Mouse (Mus musculus) neural tube, embryonic 13.5 days (tissue): ENCODE results near the gene Ano8. TPM values are rescaled to one million over a fixed set of nuclear protein-coding genes. Genes with fewer than 3 reads are reported as not detected.

Experiments used
- ATAC-seq: fragments of 200-750 bp; cut with Nextera tagmentation; 2 replicates; pipeline ENCODE4 v1.8.0; 2017; ENCODE audit warnings: low read depth, mild to moderate bottlenecking, moderate TSS enrichment, moderate library complexity
- H3K27ac ChIP-seq: fragments of 300-500 bp; sonication (generic); replicated peaks from 2 replicates; pipeline ENCODE4 v1.5.1; 2015; ENCODE audit warnings: moderate library complexity, mild to moderate bottlenecking, inconsistent platforms
- H3K27me3 ChIP-seq: fragments of 300-500 bp; sonication (generic); 2 replicates; pipeline ENCODE4 v1.6.1; 2015; ENCODE audit warnings: mild to moderate bottlenecking, inconsistent platforms
- H3K36me3 ChIP-seq: fragments of 300-500 bp; sonication (generic); 2 replicates; pipeline ENCODE4 v1.6.1; 2015; ENCODE audit warnings: mild to moderate bottlenecking, inconsistent platforms
- H3K4me1 ChIP-seq: fragments of 300-500 bp; sonication (generic); replicated peaks from 2 replicates; pipeline ENCODE4 v1.6.1; 2015; ENCODE audit warnings: inconsistent platforms
- H3K4me2 ChIP-seq: fragments of 300-500 bp; sonication (generic); 2 replicates; pipeline ENCODE4 v1.6.1; 2015; ENCODE audit warnings: inconsistent platforms, mild to moderate bottlenecking, moderate library complexity
- H3K4me3 ChIP-seq: fragments of 300-500 bp; sonication (generic); 2 replicates; pipeline ENCODE4 v1.5.1; 2015; ENCODE audit warnings: mild to moderate bottlenecking, inconsistent platforms
- H3K9ac ChIP-seq: fragments of 300-500 bp; sonication (generic); 2 replicates; pipeline ENCODE4 v1.6.1; 2015; ENCODE audit warnings: moderate library complexity, mild to moderate bottlenecking, inconsistent platforms
- H3K9me3 ChIP-seq: fragments of 300-500 bp; sonication (generic); 2 replicates; pipeline ENCODE4 v1.6.1; 2016; ENCODE audit warnings: inconsistent platforms
- WGBS: fragments of 180-500 bp; shearing (Covaris S2); methylation state at CpG from one replicate; pipeline ENCODE4 v1.1.7; 2015; 5-methylcytosine and 5-hydroxymethylcytosine counted together
- polyA plus RNA-seq: library from polyadenylated mRNA; unstranded; fragments of >200 nt; fragmentation: Nextera tagmentation; extraction: Ambion mirVana; gene quantifications from 2 replicates; pipeline ENCODE4 v1.2.1, GENCODE M21; 2015

Gene Ano8
- polyA plus RNA-seq, 1 experiment from 2014 or later, result 7.8 TPM

DNA sequence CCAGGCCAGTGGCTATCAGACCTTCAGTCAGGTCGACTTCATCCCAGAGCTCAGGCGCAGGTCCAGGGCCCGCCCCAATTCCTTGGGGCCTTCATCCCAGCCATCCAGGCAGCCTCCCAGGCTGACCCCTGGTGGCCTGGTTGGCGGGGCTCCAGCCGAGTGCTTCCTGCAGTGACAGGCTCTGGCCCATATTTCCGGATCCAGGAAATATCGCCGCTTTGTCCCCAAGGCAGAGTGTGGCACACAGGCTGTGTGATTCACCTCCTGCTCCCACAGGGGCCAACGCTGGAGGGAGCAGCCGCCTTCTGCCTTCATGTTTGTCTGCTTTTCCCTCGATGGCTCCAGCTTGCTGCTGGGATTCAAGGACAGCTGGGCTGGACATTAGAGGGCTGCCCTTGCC is 10.7 kb upstream of the Ano8 start:
- H3K36me3 ChIP-seq, result peaks cover 25% of the 10 kb centered on the region
- peaks cover 31% of the 10 kb centered on the region for H3K4me1 ChIP-seq
- peak overlapping the region; percentile 64 for H3K27ac ChIP-seq
- ATAC-seq, result no peak
- peak overlapping the region; percentile 22; the same call in 1 of the 2 replicates for H3K9ac ChIP-seq
- H3K4me2 ChIP-seq, result no peak overlapping the region
- no peaks in the 10 kb centered on the region for H3K9me3 ChIP-seq
- WGBS, result 41% methylated on average over 11 of the region's 11 CpGs
- no peak overlapping the region for H3K4me3 ChIP-seq
- no peaks in the 10 kb centered on the region for H3K27me3 ChIP-seq

DNA sequence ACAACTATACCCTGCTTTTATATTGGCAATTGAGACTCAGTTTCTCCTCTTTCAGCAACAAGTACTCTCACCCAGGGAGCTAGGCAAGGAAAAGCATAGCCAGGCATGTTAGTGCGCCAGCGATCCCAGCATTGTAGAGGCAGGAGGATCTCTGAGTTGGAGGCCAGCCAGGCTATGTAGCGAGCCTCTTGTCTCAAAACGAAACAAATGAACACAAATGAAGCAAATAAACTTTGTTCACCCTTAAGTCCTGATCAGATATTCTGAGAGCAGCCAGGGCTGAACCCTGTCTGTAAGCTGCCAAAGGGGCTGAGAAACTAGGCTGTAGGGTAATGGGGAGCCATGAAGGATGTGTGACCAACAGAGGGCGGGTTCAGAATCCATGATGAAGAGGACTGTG is 10.0 kb upstream of the Ano8 start:
- WGBS, result 96% methylated on average over 5 of the region's 5 CpGs
- Histone ChIP-seq H3K9me3 (no peaks in the 10 kb centered on the region), H3K9ac (peak overlapping the region; percentile 22; the same call in 1 of the 2 replicates), H3K27ac (peak overlapping the region; percentile 64; the same call in 1 of the 2 replicates), H3K4me1 (peaks cover 31% of the 10 kb centered on the region), H3K27me3 (no peaks in the 10 kb centered on the region), H3K4me3 (no peak overlapping the region), H3K4me2 (no peak overlapping the region), H3K36me3 (peaks cover 32% of the 10 kb centered on the region)
- no peak for ATAC-seq

DNA sequence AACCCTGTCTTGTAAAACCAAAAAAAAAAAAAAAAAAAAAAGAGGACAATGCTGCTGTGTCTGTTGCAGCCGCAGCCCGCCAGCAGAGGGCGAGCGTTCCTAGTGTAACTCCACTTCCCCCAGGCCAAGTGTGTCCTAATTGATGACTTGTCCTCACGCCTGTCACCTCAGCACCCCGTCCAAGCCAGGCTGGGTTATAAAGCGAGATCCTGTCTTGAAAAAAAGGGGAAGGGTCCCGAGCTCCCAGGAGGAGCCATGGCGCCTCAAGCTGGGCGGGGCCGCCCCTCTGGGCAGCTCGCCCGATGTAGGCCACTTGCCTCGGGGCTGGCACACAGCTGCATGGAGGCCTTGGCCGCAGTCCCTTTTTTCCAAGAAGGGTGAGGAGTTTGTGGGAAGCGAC is 9.3 kb upstream of the Ano8 start:
- Histone ChIP-seq H3K9me3 (no peaks in the 10 kb centered on the region), H3K36me3 (peaks cover 40% of the 10 kb centered on the region), H3K27me3 (no peaks in the 10 kb centered on the region), H3K4me2 (0 out of 2 replicates have a peak overlapping the region, but pooled peaks have one; percentile 20), H3K27ac (no peak overlapping the region), H3K9ac (no peak overlapping the region), H3K4me1 (peaks cover 32% of the 10 kb centered on the region), H3K4me3 (no peak overlapping the region)
- ATAC-seq, result peak; percentile 51
- 20% methylated on average over 16 of the region's 16 CpGs for WGBS

DNA sequence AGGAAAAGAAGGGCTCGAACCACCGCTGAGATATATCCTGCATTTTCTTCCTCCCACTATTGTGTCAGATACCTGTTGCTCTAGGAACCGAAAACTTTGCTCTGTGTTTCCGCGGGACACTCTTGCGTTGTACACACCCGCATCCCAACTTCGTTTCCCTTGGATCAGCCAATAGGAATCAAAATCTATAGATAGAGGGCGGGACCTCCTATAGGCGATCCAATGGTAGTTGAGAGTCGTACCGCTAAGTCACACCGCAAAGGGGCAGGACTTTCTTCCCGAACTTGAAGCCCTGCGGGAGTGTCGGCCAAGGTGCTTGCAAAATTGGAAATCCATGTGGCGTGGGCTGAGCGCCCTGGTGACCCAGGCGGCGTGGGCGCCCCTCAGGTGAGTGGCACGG is 2.7 kb upstream of the Ano8 start:
- ATAC-seq, result peak; percentile 85
- Histone ChIP-seq H3K4me1 (peaks cover 45% of the 10 kb centered on the region), H3K9me3 (no peaks in the 10 kb centered on the region), H3K9ac (peak overlapping the region; percentile 85), H3K27ac (peak overlapping the region; percentile 88; the same call in 1 of the 2 replicates), H3K36me3 (peaks cover 43% of the 10 kb centered on the region), H3K27me3 (no peaks in the 10 kb centered on the region), H3K4me3 (peak overlapping the region; percentile 86), H3K4me2 (peak overlapping the region; percentile 97)
- WGBS, result under 1% methylated on average over 22 of the region's 22 CpGs

DNA sequence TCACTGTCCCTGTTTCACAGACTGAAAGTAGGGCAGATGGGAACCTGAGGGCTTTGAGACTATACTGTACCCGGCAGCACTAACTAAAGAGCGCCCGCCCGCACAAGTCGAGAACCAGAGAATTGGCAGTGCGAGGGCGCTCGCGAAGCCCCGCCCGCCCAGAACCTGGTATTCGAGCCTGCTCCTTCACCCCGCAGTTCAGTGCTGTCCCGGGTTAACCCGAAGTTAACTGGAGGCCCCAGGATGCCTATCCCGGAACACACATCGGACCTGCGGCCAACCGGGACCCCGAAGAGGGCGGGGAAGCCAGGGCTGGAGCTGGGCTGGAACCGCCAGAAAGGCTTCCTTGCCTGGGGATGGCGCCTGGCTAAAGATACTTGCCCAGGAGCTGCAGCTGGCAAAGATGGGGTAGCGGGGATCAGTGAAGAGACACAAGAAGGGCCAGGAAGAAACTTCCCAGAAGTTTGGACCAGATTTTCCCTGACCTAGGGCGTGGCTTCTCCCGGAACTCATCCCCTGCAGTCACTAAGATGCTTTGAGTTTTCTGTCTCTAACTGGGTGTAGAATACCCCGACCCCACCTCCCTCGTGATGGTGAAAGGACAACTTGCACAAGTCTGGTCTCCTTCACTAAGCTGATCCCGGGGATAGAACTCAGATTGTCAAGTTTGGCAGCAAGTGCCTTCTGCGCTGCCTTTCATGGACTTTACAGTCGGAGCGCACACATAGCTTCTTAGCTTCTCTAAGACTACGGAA is 2.1 kb upstream of the Ano8 start, which contains the start of gene Gtpbp3:
Gene Gtpbp3, plus strand, starts transcription at position 413 of the 755 bp plus-strand sequence.
- peaks cover 51% of the 10 kb centered on the region for H3K4me1 ChIP-seq
- H3K9ac ChIP-seq, result peak within 1 kb of the TSS; percentile 85
- H3K36me3 ChIP-seq, result peaks cover 44% of the 10 kb centered on the region
- H3K27me3 ChIP-seq, result no peaks in the 10 kb centered on the region
- H3K4me2 ChIP-seq, result peak within 1 kb of the TSS; percentile 97
- H3K27ac ChIP-seq, result peak within 1 kb of the TSS; percentile 88
- H3K9me3 ChIP-seq, result no peaks in the 10 kb centered on the region
- H3K4me3 ChIP-seq, result peak within 1 kb of the TSS; percentile 86
- under 1% methylated on average over 33 of the region's 33 CpGs for WGBS
- ATAC-seq, result peak; percentile 27

DNA sequence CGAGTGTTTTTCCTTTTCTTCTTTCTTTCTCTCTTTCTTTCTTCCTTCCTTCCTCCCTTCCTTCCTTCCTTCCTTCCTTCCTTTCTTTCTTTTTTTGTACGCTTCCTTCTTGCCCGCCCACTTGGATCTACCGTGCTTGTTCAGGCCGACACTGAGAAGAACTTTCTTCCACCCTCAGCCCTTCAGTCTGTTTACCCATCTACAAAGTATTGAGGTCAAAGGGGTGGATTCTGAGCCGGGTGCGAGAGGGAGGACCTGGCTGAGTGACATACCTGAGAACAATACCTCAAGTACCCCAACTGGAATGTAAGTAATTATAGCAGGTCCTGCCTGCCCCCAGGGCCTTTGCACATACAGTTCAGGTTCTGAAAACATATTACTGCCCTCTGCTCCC is 370 bp upstream of the Ano8 start:
- peak overlapping the region; percentile 81 for H3K4me2 ChIP-seq
- H3K27me3 ChIP-seq, result no peaks in the 10 kb centered on the region
- H3K4me1 ChIP-seq, result peaks cover 67% of the 10 kb centered on the region
- 22% methylated on average over 7 of the region's 7 CpGs for WGBS
- peaks cover 42% of the 10 kb centered on the region for H3K36me3 ChIP-seq
- H3K27ac ChIP-seq, result peak overlapping the region; percentile 90
- peak overlapping the region; percentile 99 for H3K9ac ChIP-seq
- H3K9me3 ChIP-seq, result no peaks in the 10 kb centered on the region
- H3K4me3 ChIP-seq, result peak overlapping the region; percentile 92
- no peak for ATAC-seq

DNA sequence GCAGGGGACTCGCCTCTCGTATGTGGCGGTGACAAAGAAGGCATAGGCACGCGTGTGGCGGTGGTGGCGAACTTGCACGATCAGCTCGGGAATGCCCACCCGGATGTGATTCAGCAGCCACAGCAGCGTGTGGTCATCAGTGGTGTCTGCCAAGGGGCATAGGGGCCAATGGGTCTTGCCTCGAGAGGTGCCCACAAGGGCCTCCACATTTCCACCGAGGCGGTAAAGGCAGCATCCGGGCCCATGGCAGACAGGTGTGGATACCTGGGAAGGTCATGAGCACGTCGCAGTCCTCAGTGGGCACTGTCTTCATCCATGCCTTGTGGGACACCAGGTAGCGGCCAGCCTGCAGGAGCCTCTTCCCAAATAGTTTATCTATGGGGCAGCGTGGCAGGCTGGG is 1.0 kb downstream of the Ano8 start:
- peaks cover 45% of the 10 kb centered on the region for H3K36me3 ChIP-seq
- H3K4me3 ChIP-seq, result peak overlapping the region; percentile 92
- peak overlapping the region; percentile 90; the same call in 1 of the 2 replicates for H3K27ac ChIP-seq
- no peaks in the 10 kb centered on the region for H3K9me3 ChIP-seq
- H3K4me1 ChIP-seq, result peaks cover 71% of the 10 kb centered on the region
- H3K9ac ChIP-seq, result peak overlapping the region; percentile 99
- WGBS, result 92% methylated on average over 19 of the region's 19 CpGs
- no peaks in the 10 kb centered on the region for H3K27me3 ChIP-seq
- peak overlapping the region; percentile 81 for H3K4me2 ChIP-seq
- no peak for ATAC-seq

DNA sequence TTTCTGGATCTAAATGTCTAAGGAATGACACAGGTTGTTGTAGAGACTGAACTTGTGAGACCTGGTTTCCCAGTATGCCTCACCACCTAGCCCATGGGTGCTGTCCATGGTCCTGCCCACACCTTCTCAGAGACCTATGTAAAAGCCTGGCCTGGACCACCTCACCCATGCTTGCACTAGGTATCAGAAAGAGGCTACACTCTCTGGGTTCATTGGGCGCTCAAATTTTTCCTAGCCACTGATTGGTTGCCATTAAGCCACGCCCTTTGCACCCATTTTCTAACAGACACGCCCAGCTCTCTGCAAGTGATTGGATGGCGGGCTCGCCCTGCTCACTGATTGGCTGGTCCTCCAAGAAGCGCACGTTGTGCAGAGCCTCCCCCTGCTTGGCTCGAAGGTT is 1.8 kb downstream of the Ano8 start:
- Histone ChIP-seq H3K4me1 (peaks cover 63% of the 10 kb centered on the region), H3K9me3 (no peaks in the 10 kb centered on the region), H3K4me2 (peak overlapping the region; percentile 81; the same call in 1 of the 2 replicates), H3K36me3 (peaks cover 53% of the 10 kb centered on the region), H3K9ac (no peak overlapping the region), H3K4me3 (peak overlapping the region; percentile 1; the same call in 1 of the 2 replicates), H3K27me3 (no peaks in the 10 kb centered on the region), H3K27ac (no peak overlapping the region)
- WGBS, result 48% methylated on average over 8 of the region's 8 CpGs
- ATAC-seq, result no peak

DNA sequence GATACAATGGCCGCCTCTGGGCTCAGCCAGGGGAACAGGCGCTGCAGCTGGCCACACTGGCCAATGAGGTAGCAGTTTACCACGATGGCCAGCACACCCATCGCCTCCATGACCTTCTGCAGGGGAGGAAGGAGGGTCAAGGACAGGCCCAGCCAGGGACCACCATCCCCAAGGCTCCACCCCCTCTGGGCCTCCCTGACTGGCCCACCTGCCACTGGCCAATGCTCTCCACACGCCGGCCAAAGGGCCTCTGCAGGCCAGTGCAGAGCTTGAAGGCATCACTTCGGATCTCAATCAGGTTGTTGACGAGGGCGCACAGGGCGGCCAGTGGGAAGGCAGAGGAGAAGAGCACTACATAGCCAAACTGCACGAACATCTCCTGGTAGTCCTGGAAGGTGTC is 6.8 kb downstream of the Ano8 start:
- no peak for ATAC-seq
- Histone ChIP-seq H3K9me3 (no peaks in the 10 kb centered on the region), H3K27me3 (no peaks in the 10 kb centered on the region), H3K4me1 (peaks cover 60% of the 10 kb centered on the region), H3K9ac (peak overlapping the region; percentile 49; the same call in 1 of the 2 replicates), H3K4me3 (no peak overlapping the region), H3K27ac (no peak overlapping the region), H3K4me2 (no peak overlapping the region), H3K36me3 (peaks cover 78% of the 10 kb centered on the region)
- 90% methylated on average over 11 of the region's 11 CpGs for WGBS

DNA sequence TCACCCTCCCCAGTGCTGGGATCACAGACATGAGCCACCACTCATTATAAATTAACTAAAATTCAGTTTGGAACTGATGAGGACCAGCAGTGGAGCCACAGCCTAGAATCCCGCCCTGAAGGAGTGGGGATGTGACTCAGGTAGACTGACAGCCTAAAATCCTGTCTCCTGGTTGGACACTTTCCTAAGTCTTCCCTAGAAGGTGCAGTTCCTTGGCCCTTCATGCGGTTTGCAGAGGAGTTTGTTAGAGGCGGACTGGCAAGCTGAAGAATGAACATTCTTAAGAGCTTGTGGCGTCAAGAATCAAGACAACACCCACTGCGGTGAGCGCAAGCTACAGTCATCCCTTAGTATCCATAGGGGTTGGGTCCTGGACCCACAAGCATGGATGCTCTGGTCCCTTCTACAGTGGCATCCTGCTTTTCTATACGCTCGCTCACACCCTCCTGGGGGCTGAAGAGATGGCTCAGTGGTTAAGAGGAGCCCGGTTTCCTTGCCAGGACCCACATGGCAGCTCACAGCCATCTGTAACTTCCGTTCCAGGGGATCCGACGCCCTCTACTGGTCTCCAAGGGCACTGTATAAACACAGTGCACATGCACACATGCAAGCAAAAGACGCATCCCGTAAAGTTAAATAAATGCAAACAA is 8.4 kb downstream of the Ano8 start:
- Histone ChIP-seq H3K4me2 (peak overlapping the region; percentile 71), H3K4me3 (peak overlapping the region; percentile 53), H3K9me3 (no peaks in the 10 kb centered on the region), H3K9ac (peak overlapping the region; percentile 78), H3K4me1 (peaks cover 43% of the 10 kb centered on the region), H3K36me3 (peaks cover 80% of the 10 kb centered on the region), H3K27me3 (no peaks in the 10 kb centered on the region), H3K27ac (peak overlapping the region; percentile 93)
- ATAC-seq, result no peak; the same call in 1 of the 2 replicates
- WGBS, result 37% methylated on average over 14 of the region's 14 CpGs

DNA sequence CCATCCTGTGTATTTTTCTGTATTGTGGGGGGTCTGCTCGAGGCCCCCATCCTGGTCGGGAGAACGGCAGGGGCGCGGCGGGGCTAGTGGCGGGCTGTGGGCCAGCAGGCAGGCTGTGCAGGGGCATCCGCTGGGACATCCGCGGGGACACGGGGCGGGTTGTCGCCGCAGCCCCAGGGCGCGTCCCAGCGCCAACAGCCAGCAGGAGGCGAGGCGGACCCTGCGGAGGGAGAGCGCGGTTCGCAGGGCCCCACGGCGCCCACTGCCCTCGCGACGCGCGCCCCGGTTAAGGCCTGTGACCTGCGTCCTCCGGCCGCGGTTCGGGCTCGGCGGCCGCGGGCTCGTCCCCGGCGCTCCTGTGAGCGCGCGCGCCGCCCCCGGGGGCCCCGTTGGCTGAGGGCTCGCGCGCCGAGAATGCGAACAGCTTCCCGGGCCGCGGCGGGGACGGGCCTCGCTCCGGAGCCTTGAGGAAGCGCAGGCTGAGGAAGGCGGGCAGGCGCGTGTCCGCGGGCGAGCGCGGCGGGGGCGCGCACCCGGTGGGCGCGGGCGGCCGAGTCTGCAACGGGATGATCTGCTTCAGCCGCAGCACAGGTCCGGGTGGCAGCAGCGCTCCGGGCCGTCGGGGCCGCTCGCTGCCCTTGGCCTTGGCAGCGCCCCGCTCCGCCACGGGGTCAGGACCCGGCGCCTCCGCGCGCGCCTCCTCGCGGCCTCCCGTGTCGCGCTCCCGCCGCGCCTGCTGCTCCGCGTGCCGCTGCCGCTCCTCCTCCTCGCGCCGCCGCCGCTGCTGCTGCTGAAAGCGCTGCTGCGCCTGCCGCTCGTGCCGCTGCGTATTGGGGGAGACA is 9.4 kb downstream of the Ano8 start:
- peak overlapping the region; percentile 71 for H3K4me2 ChIP-seq
- peak overlapping the region; percentile 93 for H3K27ac ChIP-seq
- H3K36me3 ChIP-seq, result peaks cover 80% of the 10 kb centered on the region
- no peaks in the 10 kb centered on the region for H3K27me3 ChIP-seq
- H3K4me1 ChIP-seq, result peaks cover 34% of the 10 kb centered on the region
- peak overlapping the region; percentile 53 for H3K4me3 ChIP-seq
- WGBS, result under 1% methylated on average over 112 of the region's 121 CpGs
- peak overlapping the region; percentile 78 for H3K9ac ChIP-seq
- no peaks in the 10 kb centered on the region for H3K9me3 ChIP-seq
- ATAC-seq, result peak; percentile 59
